Mouse (Mus musculus) forebrain, postnatal 0 days (tissue): Measurements from ENCODE around the gene Srgap2. TPM values are rescaled to one million over a fixed set of nuclear protein-coding genes. Genes with fewer than 3 reads are reported as not detected.

ENCODE experiments used
- ATAC-seq: fragments of 200-750 bp; cut with Nextera tagmentation; 2 replicates; pipeline ENCODE4 v1.8.0; 2017; ENCODE audit warnings: mild to moderate bottlenecking, moderate library complexity
- DNase-seq: peaks from one replicate; pipeline ENCODE4 v3.0.0-alpha.2; 2015
- H3K27ac ChIP-seq: fragments of 300-500 bp; sonication (generic); 2 replicates; pipeline ENCODE4 v1.5.1; 2014; ENCODE audit warnings: low read depth, mild to moderate bottlenecking, antibody characterized with exemption, low read length, moderate library complexity, mixed read lengths
- H3K27me3 ChIP-seq: fragments of 300-500 bp; sonication (generic); 2 replicates; pipeline ENCODE4 v1.6.1; 2014; ENCODE audit warnings: mild to moderate bottlenecking, low read length, mixed read lengths; ENCODE audit not compliant: insufficient read depth
- H3K36me3 ChIP-seq: fragments of 300-500 bp; sonication (generic); 2 replicates; pipeline ENCODE4 v1.6.1; 2014; ENCODE audit warnings: mild to moderate bottlenecking, moderate library complexity; ENCODE audit not compliant: insufficient read depth
- H3K4me1 ChIP-seq: fragments of 300-500 bp; sonication (generic); 2 replicates; pipeline ENCODE4 v1.6.1; 2014; ENCODE audit warnings: antibody characterized with exemption; ENCODE audit not compliant: insufficient read depth
- H3K4me2 ChIP-seq: fragments of 300-500 bp; sonication (generic); 2 replicates; pipeline ENCODE4 v1.6.1; 2014; ENCODE audit warnings: low read depth, mild to moderate bottlenecking, moderate library complexity
- H3K4me3 ChIP-seq: fragments of 300-500 bp; sonication (generic); 2 replicates; pipeline ENCODE4 v1.5.1; 2014; ENCODE audit warnings: low read depth, low read length, mixed read lengths
- H3K9ac ChIP-seq: fragments of 300-500 bp; sonication (generic); 2 replicates; pipeline ENCODE4 v1.6.1; 2014; ENCODE audit warnings: mild to moderate bottlenecking
- H3K9me3 ChIP-seq: fragments of 300-500 bp; sonication (generic); 2 replicates; pipeline ENCODE4 v1.6.1; 2016; ENCODE audit warnings: low read length
- CTCF ChIP-seq: sonication (generic); IDR thresholded peaks from 2 replicates; pipeline ENCODE4 v1.5.1; 2016; ENCODE audit warnings: antibody characterized with exemption, control low read depth, low read depth
- WGBS: fragments of 180-500 bp; shearing (Covaris S2); extraction: QIAGEN DNeasy Blood & Tissue Kit; methylation state at CpG from one replicate; pipeline ENCODE4 v1.1.7; 2014; 5-methylcytosine and 5-hydroxymethylcytosine counted together
- polyA plus RNA-seq: library from polyadenylated mRNA; unstranded; fragments of >200 nt; fragmentation: Nextera tagmentation; extraction: Ambion mirVana; gene quantifications from 2 replicates; pipeline ENCODE4 v1.2.1, GENCODE M21; 2015
- total RNA-seq: library from RNA; depleted of rRNA; stranded (reverse); fragments of >200 nt; gene quantifications from 2 replicates; pipeline ENCODE4 v1.2.3, GENCODE M21; 2014

Srgap2 gene
- total and polyA plus RNA-seq, 2 experiments from 2014 or later: 28.1 to 68.4 TPM

GRCm38 (mm10) chr1:131293221-131293921 is 233.8 kb downstream of the Srgap2 start:
- peak; percentile 21; the same call in 1 of the 2 replicates for ATAC-seq
- Histone ChIP-seq H3K36me3 (peaks cover 59% of the 10 kb centered on the region), H3K4me2 (no peak overlapping the region), H3K9me3 (no peaks in the 10 kb centered on the region), H3K4me3 (no peak overlapping the region), H3K4me1 (no peaks in the 10 kb centered on the region), H3K27me3 (no peaks in the 10 kb centered on the region), H3K9ac (no peak overlapping the region), H3K27ac (peak overlapping the region; percentile 50; the same call in 1 of the 2 replicates)
- 67% methylated on average over 4 of the region's 4 CpGs for WGBS
- no peak for TF ChIP-seq CTCF
- DNase-seq: no peak

- Histone ChIP-seq H3K4me1 (no peaks in the 10 kb centered on the region), H3K4me2 (no peak overlapping the region), H3K36me3 (peaks cover 41% of the 10 kb centered on the region), H3K4me3 (no peak overlapping the region), H3K27me3 (no peaks in the 10 kb centered on the region), H3K9ac (no peak overlapping the region), H3K9me3 (no peaks in the 10 kb centered on the region), H3K27ac (no peak overlapping the region)
- 0 out of 2 replicates have a peak, but pooled peaks have one; percentile 14 for ATAC-seq
- WGBS: 43% methylated on average over 2 of the region's 2 CpGs
- peak; percentile 75 for DNase-seq
- TF ChIP-seq CTCF: peak; percentile 73
Observed at GRCm38 (mm10) chr1:131290648-131291047, 236.5 kb downstream of the Srgap2 start.

DNA sequence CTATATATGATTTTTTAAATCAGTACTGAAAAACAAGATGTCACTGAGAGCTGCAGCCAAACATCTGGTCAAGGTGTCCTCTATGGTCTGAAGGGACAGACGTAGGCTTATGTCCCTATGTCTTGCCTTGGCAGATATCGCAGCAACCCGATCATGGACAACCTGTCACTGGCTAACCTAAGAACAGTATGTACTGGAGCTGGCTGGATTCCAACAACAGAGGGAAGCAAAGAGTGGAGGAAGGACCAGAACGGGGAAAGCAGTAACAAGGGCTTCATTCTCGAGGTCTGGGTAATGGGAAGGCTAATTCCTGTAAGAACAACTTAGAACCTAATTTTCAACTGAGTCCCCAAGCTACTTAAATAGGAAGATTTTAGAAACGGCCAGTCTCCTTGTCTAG is 238.2 kb downstream of the Srgap2 start:
- Histone ChIP-seq H3K27ac (no peak overlapping the region), H3K9me3 (no peaks in the 10 kb centered on the region), H3K4me3 (no peak overlapping the region), H3K4me2 (no peak overlapping the region), H3K36me3 (peaks cover 33% of the 10 kb centered on the region), H3K27me3 (no peaks in the 10 kb centered on the region), H3K4me1 (no peaks in the 10 kb centered on the region), H3K9ac (no peak overlapping the region)
- no peak for TF ChIP-seq CTCF
- DNase-seq (no peak), ATAC-seq (no peak)
- 81% methylated on average over 6 of the region's 6 CpGs for WGBS

DNA sequence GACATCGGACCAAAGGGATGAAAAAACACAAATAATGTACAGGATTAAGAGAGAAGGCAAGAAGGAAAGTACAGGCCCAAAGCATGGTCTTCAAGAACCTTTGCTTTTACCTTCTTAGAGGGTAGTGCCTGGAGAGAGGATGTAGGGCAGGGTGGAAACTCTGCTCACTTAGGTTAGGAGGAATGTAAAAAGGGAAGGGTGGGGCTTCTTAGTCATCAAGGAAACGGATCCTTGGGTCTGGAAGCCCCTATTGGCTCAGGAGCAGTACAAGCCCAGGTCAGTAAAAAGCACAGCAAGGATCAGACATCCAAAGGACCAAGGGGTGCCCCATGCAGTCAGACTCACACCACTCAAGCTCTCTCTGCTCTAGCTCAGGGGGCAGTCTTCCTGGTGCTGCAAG is 239.9 kb downstream of the Srgap2 start:
- Histone ChIP-seq H3K9me3 (no peaks in the 10 kb centered on the region), H3K36me3 (peaks cover 30% of the 10 kb centered on the region), H3K4me1 (no peaks in the 10 kb centered on the region), H3K4me2 (no peak overlapping the region), H3K9ac (no peak overlapping the region), H3K27me3 (no peaks in the 10 kb centered on the region), H3K4me3 (no peak overlapping the region), H3K27ac (no peak overlapping the region)
- TF ChIP-seq CTCF: no peak
- ATAC-seq: no peak
- DNase-seq: no peak
- 71% methylated on average over 2 of the region's 2 CpGs for WGBS

DNA sequence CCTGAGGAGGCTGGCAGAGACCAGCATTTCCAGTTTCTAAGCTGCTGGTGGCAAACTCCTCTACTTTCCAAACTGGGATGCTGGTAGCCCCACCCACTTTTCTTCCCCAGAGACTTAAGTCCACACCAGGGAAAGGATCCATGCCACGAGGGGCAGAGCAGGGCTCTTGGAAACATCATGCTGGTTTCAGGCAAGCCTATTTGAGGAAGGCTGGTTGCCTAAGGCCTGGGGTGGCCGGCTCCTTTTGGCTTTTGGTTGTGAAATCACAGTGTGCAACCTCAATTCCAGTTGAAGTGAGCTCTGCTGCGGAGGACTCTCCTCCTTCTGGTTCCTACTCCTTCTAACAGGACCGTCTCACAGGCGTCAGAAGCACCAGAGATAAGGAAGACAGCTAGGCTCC is 240.3 kb downstream of the Srgap2 start:
- Histone ChIP-seq H3K27me3 (no peaks in the 10 kb centered on the region), H3K9me3 (no peaks in the 10 kb centered on the region), H3K4me3 (no peak overlapping the region), H3K4me1 (no peaks in the 10 kb centered on the region), H3K9ac (no peak overlapping the region), H3K4me2 (no peak overlapping the region), H3K36me3 (peaks cover 25% of the 10 kb centered on the region), H3K27ac (no peak overlapping the region)
- DNase-seq (no peak), ATAC-seq (no peak)
- TF ChIP-seq CTCF: no peak
- WGBS: 82% methylated on average over 5 of the region's 5 CpGs

GRCm38 (mm10) chr1:131284616-131285015 is 242.5 kb downstream of the Srgap2 start:
- Histone ChIP-seq H3K9me3 (no peaks in the 10 kb centered on the region), H3K4me1 (no peaks in the 10 kb centered on the region), H3K4me2 (no peak overlapping the region), H3K4me3 (no peak overlapping the region), H3K27me3 (no peaks in the 10 kb centered on the region), H3K36me3 (peaks cover 16% of the 10 kb centered on the region), H3K27ac (no peak overlapping the region), H3K9ac (no peak overlapping the region)
- 89% methylated on average over 4 of the region's 4 CpGs for WGBS
- DNase-seq (no peak), ATAC-seq (no peak)
- TF ChIP-seq CTCF: no peak

DNA sequence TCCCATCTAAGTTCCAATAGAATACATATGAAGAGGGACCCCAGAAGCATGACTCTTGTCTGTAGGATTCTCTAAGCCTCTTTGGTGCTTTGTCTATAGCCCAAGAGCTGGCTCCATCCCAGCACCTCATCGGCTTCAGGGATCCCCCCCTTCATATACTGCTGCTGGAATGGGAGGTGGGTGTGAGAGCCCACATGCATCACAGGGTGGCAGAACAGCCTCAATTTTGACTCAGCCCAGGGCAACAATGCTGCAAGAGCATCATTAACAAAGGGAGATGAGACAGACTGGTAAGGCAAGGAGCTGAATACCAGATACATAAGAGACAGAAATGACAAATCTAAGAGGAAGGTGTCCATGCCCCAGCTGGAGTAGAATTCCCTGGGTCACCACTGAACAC is 243.0 kb downstream of the Srgap2 start:
- peaks cover 13% of the 10 kb centered on the region for H3K36me3 ChIP-seq
- no peak overlapping the region for H3K27ac ChIP-seq
- WGBS: 53% methylated on average over 1 of the region's 1 CpGs
- DNase-seq (no peak), ATAC-seq (peak; percentile 72)
- H3K4me3 ChIP-seq: no peak overlapping the region
- H3K4me1 ChIP-seq: no peaks in the 10 kb centered on the region
- H3K9ac ChIP-seq: no peak overlapping the region
- H3K4me2 ChIP-seq: no peak overlapping the region
- no peaks in the 10 kb centered on the region for H3K9me3 ChIP-seq
- no peaks in the 10 kb centered on the region for H3K27me3 ChIP-seq
- peak; percentile 37 for TF ChIP-seq CTCF
